8 mouse cellular contexts compared by ENCODE assay signal in the genomic region with DNA sequence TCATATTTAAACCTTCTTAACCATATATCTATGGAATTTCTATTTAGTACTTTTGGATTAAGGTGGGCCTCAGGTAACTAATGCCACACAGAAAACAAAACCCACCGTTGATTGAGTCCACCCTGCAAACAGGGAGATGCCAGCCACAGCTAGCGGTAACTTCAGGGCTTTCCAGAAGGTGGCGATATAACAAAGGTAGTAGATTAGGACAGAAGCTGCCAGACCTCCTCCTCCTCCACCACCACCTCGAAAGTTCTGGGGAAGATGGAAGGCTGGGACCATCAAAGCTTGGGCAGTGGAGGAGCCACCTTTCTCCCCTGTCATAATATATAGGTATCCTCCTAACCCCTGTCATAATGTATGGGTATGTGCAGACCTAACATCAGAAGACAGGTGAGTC. TPM values are rescaled to one million over a fixed set of nuclear protein-coding genes. Genes with fewer than 3 reads are reported as not detected.
DNase-seq lines count a peak whose midpoint lies in the region; ATAC-seq and TF ChIP-seq lines count a peak whose summit lies in the region.

No protein-coding gene starts in this region.

- TF ChIP-seq POLR2A in kidney, adult 2 months (IDR thresholded peaks at IDR 0.05; ENCODE audit: low read depth, low read length) = no peak

- H3K9me3 ChIP-seq in embryonic facial prominence, embryonic 10.5 days = no peaks in the 10 kb centered on the region

- peak; percentile 60 for DNase-seq in cerebellum, adult 11 months
- peak; percentile 53 to 67 for DNase-seq in urinary bladder, postnatal 36 days (ENCODE audit: low spot score in 2 of 2)
- DNase-seq in urinary bladder, postnatal 10 days (ENCODE audit: low spot score) = no peak
- DNase-seq in embryonic facial prominence, embryonic 10.5 days (ENCODE audit: low spot score) = peak; percentile 66
- DNase-seq in kidney, adult 2 months = peak; percentile 85
- peak; percentile 60 to 78 for DNase-seq in lung, adult 18-20 months
- DNase-seq in right cerebral cortex, postnatal 4 days = peak; percentile 48

- H3K36me3 ChIP-seq in embryonic facial prominence, embryonic 10.5 days (replicated peaks) = peaks cover 19% of the 10 kb centered on the region
- no peaks in the 10 kb centered on the region for H3K36me3 ChIP-seq in kidney, adult 2 months (ENCODE audit: control insufficient read depth, insufficient read depth, low read length)

- H3K4me1 ChIP-seq in embryonic facial prominence, embryonic 10.5 days = peaks cover 33% of the 10 kb centered on the region
- H3K4me1 ChIP-seq in kidney, adult 2 months (ENCODE audit: control insufficient read depth, insufficient read depth, low read length) = peaks cover 11% of the 10 kb centered on the region; the same call in 1 of the 2 replicates

- H3K4me3 ChIP-seq in embryonic facial prominence, embryonic 10.5 days = no peak overlapping the region
- H3K4me3 ChIP-seq in kidney, adult 2 months (ENCODE audit: insufficient read depth, low read depth, low read length) = no peak overlapping the region

- ATAC-seq in cerebellum, adult (ENCODE audit: insufficient number of reproducible peaks, low FRiP score, low TSS enrichment) = no peak

- no peaks in the 10 kb centered on the region for H3K27me3 ChIP-seq in embryonic facial prominence, embryonic 10.5 days (replicated peaks; ENCODE audit: low read depth, poor library complexity, severe bottlenecking)
- no peaks in the 10 kb centered on the region for H3K27me3 ChIP-seq in kidney, adult 2 months (replicated peaks; ENCODE audit: control insufficient read depth, insufficient read depth, low read length)

- 7% methylated on average over 4 of the region's 4 CpGs for WGBS in embryonic facial prominence, embryonic 10.5 days
- 2% methylated on average over 4 of the region's 4 CpGs for WGBS in kidney, adult 2 months

- no peak overlapping the region for H3K27ac ChIP-seq in embryonic facial prominence, embryonic 10.5 days (replicated peaks)
- H3K27ac ChIP-seq in kidney, adult 2 months (ENCODE audit: insufficient read depth, low read depth, low read length) = no peak overlapping the region

- TF ChIP-seq CTCF in kidney, adult 2 months (conservative IDR thresholded peaks at IDR 0.05; ENCODE audit: insufficient read depth, insufficient read length, low read depth, low read length) = peak; percentile 90

RNA-seq across cellular contexts. Expression of a gene that starts 1.8 kb away (rescaled TPM):
- polyA plus RNA-seq in embryonic facial prominence, embryonic 10.5 days (2016; fragmentation: Nextera tagmentation; extraction: Ambion mirVana) = 260 and 276 TPM in 2 replicates
- polyA plus RNA-seq in kidney, adult 2 months (2012; rRNA removed) = 44.6 and 49.8 TPM in 2 replicates

RNA-seq across cellular contexts. Expression of a gene that starts 11.0 kb away (rescaled TPM):
- polyA plus RNA-seq in embryonic facial prominence, embryonic 10.5 days (2016; fragmentation: Nextera tagmentation; extraction: Ambion mirVana) = 636 and 666 TPM in 2 replicates
- 116 and 138 TPM in 2 replicates for polyA plus RNA-seq in kidney, adult 2 months (2012; rRNA removed)

RNA-seq across cellular contexts. Expression of a gene that starts 18.0 kb away (rescaled TPM):
- polyA plus RNA-seq in embryonic facial prominence, embryonic 10.5 days (2016; fragmentation: Nextera tagmentation; extraction: Ambion mirVana) = 32.7 and 38.1 TPM in 2 replicates
- 46.6 and 52.9 TPM in 2 replicates for polyA plus RNA-seq in kidney, adult 2 months (2012; rRNA removed)

RNA-seq across cellular contexts. Expression of a gene that starts 32.9 kb away (rescaled TPM):
- 15.8 and 17.4 TPM in 2 replicates for polyA plus RNA-seq in embryonic facial prominence, embryonic 10.5 days (2016; fragmentation: Nextera tagmentation; extraction: Ambion mirVana)
- 11.8 and 13.6 TPM in 2 replicates for polyA plus RNA-seq in kidney, adult 2 months (2012; rRNA removed)

RNA-seq across cellular contexts. Expression of a gene that starts 33.1 kb away (rescaled TPM):
- 1.6 and 2.4 TPM in 2 replicates for polyA plus RNA-seq in embryonic facial prominence, embryonic 10.5 days (2016; fragmentation: Nextera tagmentation; extraction: Ambion mirVana)
- polyA plus RNA-seq in kidney, adult 2 months (2012; rRNA removed) = 10.7 and 13.7 TPM in 2 replicates
